Mouse (Mus musculus) CD4-positive, CD25-positive, alpha-beta regulatory T cell, adult 4 months (primary cell): ENCODE data around the gene Dcpp2. TPM values are rescaled to one million over a fixed set of nuclear protein-coding genes. Genes with fewer than 3 reads are reported as not detected.
"Not testable (repeated sequence)": the region's sequence is repeated elsewhere in the genome, so short reads cannot be mapped to it uniquely, and the experiment has no call there.

Experiments
- ATAC-seq: one replicate; pipeline ENCODE4 v1.8.0; 2017
- polyA plus RNA-seq, 2 experiments: library from polyadenylated mRNA; unstranded; fragments of 100-300 nt; shearing (Covaris generic); gene quantifications; one replicate each; pipeline ENCODE4 v1.2.1; 2017

The Dcpp2 gene
- polyA plus RNA-seq, 2 experiments from 2014 or later, result not detected

- ATAC-seq, result no peak
Observed at GRCm38 (mm10) chr17:23931157-23931556, 50.5 kb downstream of the Dcpp2 start.

GRCm38 (mm10) chr17:23941372-23941771 lies 60.7 kb downstream of the Dcpp2 start, which contains the start of gene Sbp:
Gene Sbp (plus strand): TSS chr17:23941672.
- ATAC-seq, result no peak

DNA sequence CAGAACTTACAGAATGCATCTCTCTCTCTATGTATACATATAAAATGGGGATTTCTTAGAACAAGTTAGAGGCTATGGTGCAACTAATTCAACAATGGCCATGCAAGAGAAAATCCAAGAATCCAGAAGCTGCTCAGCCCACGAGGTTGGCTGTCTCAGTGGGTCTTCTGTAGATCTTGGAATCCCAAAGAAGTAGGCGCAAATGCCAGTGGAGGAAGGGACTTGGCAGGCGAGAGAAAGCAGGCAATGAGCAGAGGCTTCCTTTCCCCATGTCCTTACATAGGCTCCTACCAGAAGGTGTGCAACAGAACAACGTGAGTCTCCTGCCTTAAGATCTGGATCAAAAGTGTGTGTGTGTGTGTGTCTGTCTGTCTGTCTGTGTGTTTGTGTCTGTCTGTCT lies 66.8 kb downstream of the Dcpp2 start:
- ATAC-seq, result not testable (repeated sequence)

DNA sequence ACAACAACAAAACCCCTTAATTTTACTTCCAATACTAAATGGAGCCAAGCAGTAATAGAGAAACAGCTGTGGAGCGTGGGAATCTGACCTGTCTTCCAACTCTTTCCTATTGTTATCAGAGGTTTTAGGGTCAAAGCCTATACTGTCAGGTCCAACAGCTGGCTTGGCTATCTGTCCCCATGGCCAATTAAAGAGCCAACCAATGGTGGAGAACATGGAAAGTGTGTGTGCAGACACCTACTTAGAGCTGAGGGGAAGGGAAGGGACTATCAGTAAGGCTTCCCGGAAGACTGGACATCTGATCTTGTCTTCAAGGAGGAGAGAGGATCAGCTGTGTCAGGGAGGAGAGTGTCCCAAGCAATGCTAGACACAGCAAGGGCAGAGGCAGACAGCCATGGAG lies 68.4 kb downstream of the Dcpp2 start:
- ATAC-seq, result no peak

Other genes with a start within 250 kb of the Dcpp2 start
- gene Mmp25, start 235.6 kb upstream of the Dcpp2 start, polyA plus RNA-seq, result 1 to 10 TPM in 1 of 2 experiments, under 1 TPM in 1; 0.42 to 1.6 TPM
- gene Bicdl2, start 220.4 kb upstream of the Dcpp2 start, polyA plus RNA-seq, result under 1 TPM; 0.22 to 0.66 TPM
- 10 to 100 TPM; 71.5 to 72.4 TPM for gene Hcfc1r1, start 207.3 kb upstream of the Dcpp2 start, polyA plus RNA-seq
- gene Thoc6, start 207.0 kb upstream of the Dcpp2 start, polyA plus RNA-seq, result 10 to 100 TPM; 26.1 to 43.6 TPM
- 1 to 10 TPM; 5.3 to 6.2 TPM for gene Tnfrsf12a, start 203.4 kb upstream of the Dcpp2 start, polyA plus RNA-seq
- not detected for gene Cldn6, start 201.6 kb upstream of the Dcpp2 start, polyA plus RNA-seq
- gene Cldn9, start 196.9 kb upstream of the Dcpp2 start, polyA plus RNA-seq, result not detected
- gene 1520401A03Rik, start 158.1 kb upstream of the Dcpp2 start, polyA plus RNA-seq, result under 1 TPM; 0.20 to 0.30 TPM
- gene Pkmyt1, start 154.5 kb upstream of the Dcpp2 start, polyA plus RNA-seq, result 10 to 100 TPM; 10.5 to 13.7 TPM
- gene Paqr4, start 140.0 kb upstream of the Dcpp2 start, polyA plus RNA-seq, result 1 to 10 TPM; 2.0 to 2.5 TPM
- 1 to 10 TPM; 1.8 to 2.4 TPM for gene Kremen2, start 135.0 kb upstream of the Dcpp2 start, polyA plus RNA-seq
- 10 to 100 TPM; 15.1 to 21.4 TPM for gene Flywch1, start 109.3 kb upstream of the Dcpp2 start, polyA plus RNA-seq
- gene Flywch2, start 94.8 kb upstream of the Dcpp2 start, polyA plus RNA-seq, result 1 to 10 TPM; 3.4 to 3.5 TPM
- gene Srrm2, start 90.3 kb upstream of the Dcpp2 start, polyA plus RNA-seq, result 100 to 1,000 TPM; 289 to 316 TPM
- gene Elob, start 51.7 kb upstream of the Dcpp2 start, polyA plus RNA-seq, result 100 to 1,000 TPM; 600 to 664 TPM
- not detected for gene Prss33, start 44.8 kb upstream of the Dcpp2 start, polyA plus RNA-seq
- not detected for gene Prss32, start 37.0 kb upstream of the Dcpp2 start, polyA plus RNA-seq
- 1 to 10 TPM; 5.6 to 5.7 TPM for gene Prss41, start 36.7 kb upstream of the Dcpp2 start, polyA plus RNA-seq
- not detected for gene Prss21, start 12.8 kb upstream of the Dcpp2 start, polyA plus RNA-seq
- gene Dcpp1, start within 50 bp of the Dcpp2 start, polyA plus RNA-seq, result not detected
- not detected for gene Dcpp3, start 36.6 kb downstream of the Dcpp2 start, polyA plus RNA-seq
- not detected for gene Sbp, start 60.8 kb downstream of the Dcpp2 start, polyA plus RNA-seq
- gene Sbpl, start 74.4 kb downstream of the Dcpp2 start, polyA plus RNA-seq, result not detected
- not detected for gene Prss30, start 99.7 kb downstream of the Dcpp2 start, polyA plus RNA-seq
- not detected for gene Prss22, start 117.2 kb downstream of the Dcpp2 start, polyA plus RNA-seq
- gene Prss27, start 157.3 kb downstream of the Dcpp2 start, polyA plus RNA-seq, result not detected
- gene Kctd5, start 192.6 kb downstream of the Dcpp2 start, polyA plus RNA-seq, result 1 to 10 TPM; 2.3 to 5.2 TPM